Mouse (Mus musculus) CH12.LX (cell line): Measurements from ENCODE around the gene Ccdc137.

ENCODE experiments used
- CHD1 ChIP-seq: IDR thresholded peaks from 2 replicates; pipeline ENCODE4 v1.6.1; 2012; ENCODE audit warnings: low read depth, low read length, improper control_type of control experiment, inconsistent platforms
- CTCF ChIP-seq, 2 experiments: IDR thresholded peaks in 1 of 2; conservative IDR thresholded peaks in 1 of 2; 2 replicates each; pipeline ENCODE4 v1.5.1; 2011 to 2012; ENCODE audit warnings: low read depth in 2 of 2, low read length in 2 of 2, improper control_type of control experiment in 1 of 2, inconsistent platforms in 1 of 2, mild to moderate bottlenecking in 1 of 2, moderate library complexity in 1 of 2
- HCFC1 ChIP-seq: IDR thresholded peaks from 2 replicates; pipeline ENCODE4 v1.6.1; 2012; ENCODE audit warnings: low read depth, mild to moderate bottlenecking, inconsistent platforms, low read length, improper control_type of control experiment
- MAFK ChIP-seq: IDR thresholded peaks from 2 replicates; pipeline ENCODE4 v1.6.1; 2011; ENCODE audit warnings: low read length, improper control_type of control experiment; ENCODE audit not compliant: insufficient replicate concordance
- MEF2A ChIP-seq: IDR thresholded peaks from 2 replicates; pipeline ENCODE4 v1.6.1; 2014; ENCODE audit warnings: low read depth, mild to moderate bottlenecking, inconsistent platforms, low read length, improper control_type of control experiment, borderline replicate concordance
- NELFE ChIP-seq: IDR thresholded peaks from 2 replicates; pipeline ENCODE4 v1.6.1; 2011; ENCODE audit warnings: low read depth, low read length, improper control_type of control experiment
- POLR2A ChIP-seq: IDR thresholded peaks from 2 replicates; pipeline ENCODE4 v1.6.1; 2011; ENCODE audit warnings: low read depth, mild to moderate bottlenecking, improper control_type of control experiment, low read length
- TBP ChIP-seq: conservative IDR thresholded peaks from 2 replicates; pipeline ENCODE4 v1.6.1; 2011; ENCODE audit warnings: low read depth, low read length, improper control_type of control experiment
- USF2 ChIP-seq: conservative IDR thresholded peaks from 2 replicates; pipeline ENCODE4 v1.6.1; 2011; ENCODE audit warnings: low read depth, low read length, improper control_type of control experiment
- ZC3H11A ChIP-seq: IDR thresholded peaks from 2 replicates; pipeline ENCODE4 v1.6.1; 2012; ENCODE audit warnings: low read depth, mild to moderate bottlenecking, inconsistent platforms, low read length, improper control_type of control experiment
- ZMIZ1 ChIP-seq: IDR thresholded peaks from 2 replicates; pipeline ENCODE4 v1.6.1; 2012; ENCODE audit warnings: low read depth, mild to moderate bottlenecking, inconsistent platforms, low read length, improper control_type of control experiment

- TF ChIP-seq CHD1 (no peak), CTCF (conservative IDR thresholded peaks at IDR 0.05 in 1 of 2, IDR thresholded peaks at IDR 0.05 in 1 of 2; ENCODE audit: low read depth in 2 of 2, low read length in 2 of 2) (no peak), HCFC1 (no peak), POLR2A (no peak), ZMIZ1 (no peak), ZC3H11A (no peak), MAFK (no peak), MEF2A (no peak), NELFE (no peak), TBP (no peak), USF2 (no peak)
Measured at GRCm38 (mm10) chr11:120454965-120455364, 3.0 kb upstream of the Ccdc137 start.
